Mouse (Mus musculus) monocyte, adult 5-6 weeks (primary cell): ENCODE measurements around the gene Ndufv3. TPM values are rescaled to one million over a fixed set of nuclear protein-coding genes. Genes with fewer than 3 reads are reported as not detected.

Source experiments
- ATAC-seq: fragments of 153-309, 156-312 bp; replicated peaks from 2 replicates; pipeline ENCODE4 v1.8.0; 2017; ENCODE audit warnings: mild to moderate bottlenecking; ENCODE audit not compliant: low TSS enrichment, insufficient number of reproducible peaks, severe bottlenecking, poor library complexity, low FRiP score
- total RNA-seq: library from RNA; stranded (forward); fragments of 200-1000, 200-491, 200-594 nt; gene quantifications from 3 replicates; pipeline ENCODE4 v1.2.3, GENCODE M21; 2017

Gene Ndufv3
- total RNA-seq, 1 experiment from 2014 or later, result 210 TPM

- ATAC-seq, result no peak
Measured at GRCm38 (mm10) chr17:31576394-31577175, 56.7 kb downstream of the Ndufv3 start.

- no peak for ATAC-seq
Measured at GRCm38 (mm10) chr17:31580344-31580743, 60.4 kb downstream of the Ndufv3 start.

Other genes with a start within 250 kb of the Ndufv3 start
- 1.2 TPM in 1 of 3 replicates, not detected in the others for gene Rsph1, start 242.7 kb upstream of the Ndufv3 start, total RNA-seq
- 7.3 to 22.9 TPM (median 9.3 TPM) in 3 replicates for gene Slc37a1, start 233.3 kb upstream of the Ndufv3 start, total RNA-seq
- gene Pde9a, start 133.9 kb upstream of the Ndufv3 start, total RNA-seq, result not detected in 3 replicates
- 4.3 to 6.1 TPM (median 5.3 TPM) in 3 replicates for gene Wdr4, start 135 bp upstream of the Ndufv3 start, total RNA-seq
- 26.9 to 32.1 TPM (median 29.4 TPM) in 3 replicates for gene Pknox1, start 44.6 kb downstream of the Ndufv3 start, total RNA-seq
- gene Cbs, start 117.1 kb downstream of the Ndufv3 start, total RNA-seq, result not detected in 3 replicates
- gene U2af1, start 138.8 kb downstream of the Ndufv3 start, total RNA-seq, result 159 to 195 TPM (median 172 TPM) in 3 replicates
- gene Cryaa, start 157.7 kb downstream of the Ndufv3 start, total RNA-seq, result not detected in 3 replicates